Mouse (Mus musculus) embryonic fibroblast, embryonic 13.5 days (primary cell): ENCODE measurements around the gene Shld2.

ENCODE experiments used
- CTCF ChIP-seq: IDR thresholded peaks from 2 replicates; pipeline ENCODE4 v1.5.1; 2011; ENCODE audit warnings: mild to moderate bottlenecking, control low read depth, low read length, moderate library complexity, borderline replicate concordance; ENCODE audit not compliant: insufficient read depth
- POLR2A ChIP-seq: IDR thresholded peaks from 2 replicates; pipeline ENCODE4 v1.6.1; 2011; ENCODE audit warnings: low read depth, mild to moderate bottlenecking, control low read depth, low read length, moderate library complexity

GRCm38 (mm10) chr14:34330657-34331158 is 20.4 kb upstream of the Shld2 start:
- TF ChIP-seq POLR2A, result no peak
- no peak for TF ChIP-seq CTCF
